Mouse (Mus musculus): ENCODE results near the gene Nme3. TPM values are rescaled to one million over a fixed set of nuclear protein-coding genes. Genes with fewer than 3 reads are reported as not detected.

The Nme3 gene
- polyA plus RNA-seq, 1 experiment from 2014 or later: 43.2 TPM

Other genes starting within 250 kb of the Nme3 start
- gene Slc9a3r2, start 246.2 kb upstream of the Nme3 start, polyA plus RNA-seq (2016; fragmentation: Nextera tagmentation; extraction: Ambion mirVana): 26.4 and 33.8 TPM in 2 replicates
- gene Npw, start 238.0 kb upstream of the Nme3 start, polyA plus RNA-seq (2016; fragmentation: Nextera tagmentation; extraction: Ambion mirVana): not detected in 2 replicates
- gene Zfp598, start 226.8 kb upstream of the Nme3 start, polyA plus RNA-seq (2016; fragmentation: Nextera tagmentation; extraction: Ambion mirVana): 23.5 and 25.0 TPM in 2 replicates
- 27.6 and 31.7 TPM in 2 replicates for gene Syngr3, start 206.5 kb upstream of the Nme3 start, polyA plus RNA-seq (2016; fragmentation: Nextera tagmentation; extraction: Ambion mirVana)
- 43.9 and 48.4 TPM in 2 replicates for gene Gfer, start 200.3 kb upstream of the Nme3 start, polyA plus RNA-seq (2016; fragmentation: Nextera tagmentation; extraction: Ambion mirVana)
- gene Noxo1, start 200.3 kb upstream of the Nme3 start, polyA plus RNA-seq (2016; fragmentation: Nextera tagmentation; extraction: Ambion mirVana): 1.7 and 2.2 TPM in 2 replicates
- gene Tbl3, start 188.8 kb upstream of the Nme3 start, polyA plus RNA-seq (2016; fragmentation: Nextera tagmentation; extraction: Ambion mirVana): 86.8 and 97.6 TPM in 2 replicates
- 0.24 TPM in 1 of 2 replicates, not detected in the other for gene Rnf151, start 178.4 kb upstream of the Nme3 start, polyA plus RNA-seq (2016; fragmentation: Nextera tagmentation; extraction: Ambion mirVana)
- gene Rps2, start 178.4 kb upstream of the Nme3 start, polyA plus RNA-seq (2016; fragmentation: Nextera tagmentation; extraction: Ambion mirVana): 892 and 929 TPM in 2 replicates
- gene Ndufb10, start 172.0 kb upstream of the Nme3 start, polyA plus RNA-seq (2016; fragmentation: Nextera tagmentation; extraction: Ambion mirVana): 201 and 205 TPM in 2 replicates
- not detected in 2 replicates for gene Rpl3l, start 168.7 kb upstream of the Nme3 start, polyA plus RNA-seq (2016; fragmentation: Nextera tagmentation; extraction: Ambion mirVana)
- 18.4 and 20.8 TPM in 2 replicates for gene Msrb1, start 159.9 kb upstream of the Nme3 start, polyA plus RNA-seq (2016; fragmentation: Nextera tagmentation; extraction: Ambion mirVana)
- 0.41 and 0.63 TPM in 2 replicates for gene Hs3st6, start 143.5 kb upstream of the Nme3 start, polyA plus RNA-seq (2016; fragmentation: Nextera tagmentation; extraction: Ambion mirVana)
- not detected in 2 replicates for gene Meiob, start 92.2 kb upstream of the Nme3 start, polyA plus RNA-seq (2016; fragmentation: Nextera tagmentation; extraction: Ambion mirVana)
- gene Hagh, start 56.4 kb upstream of the Nme3 start, polyA plus RNA-seq (2016; fragmentation: Nextera tagmentation; extraction: Ambion mirVana): 29.4 and 31.2 TPM in 2 replicates
- gene Fahd1, start 46.1 kb upstream of the Nme3 start, polyA plus RNA-seq (2016; fragmentation: Nextera tagmentation; extraction: Ambion mirVana): 18.1 and 20.5 TPM in 2 replicates
- gene Igfals, start 30.5 kb upstream of the Nme3 start, polyA plus RNA-seq (2016; fragmentation: Nextera tagmentation; extraction: Ambion mirVana): 0.17 and 0.27 TPM in 2 replicates
- 64.0 and 70.3 TPM in 2 replicates for gene Nubp2, start 10.2 kb upstream of the Nme3 start, polyA plus RNA-seq (2016; fragmentation: Nextera tagmentation; extraction: Ambion mirVana)
- 52.8 and 52.9 TPM in 2 replicates for gene Spsb3, start 9.9 kb upstream of the Nme3 start, polyA plus RNA-seq (2016; fragmentation: Nextera tagmentation; extraction: Ambion mirVana)
- gene Eme2, start 1.4 kb upstream of the Nme3 start, polyA plus RNA-seq (2016; fragmentation: Nextera tagmentation; extraction: Ambion mirVana): 42.6 and 43.6 TPM in 2 replicates
- gene Mrps34, start 1.4 kb upstream of the Nme3 start, polyA plus RNA-seq (2016; fragmentation: Nextera tagmentation; extraction: Ambion mirVana): 88.0 and 89.8 TPM in 2 replicates
- gene Mapk8ip3, start 40.5 kb downstream of the Nme3 start, polyA plus RNA-seq (2016; fragmentation: Nextera tagmentation; extraction: Ambion mirVana): 78.7 and 80.0 TPM in 2 replicates
- 279 and 292 TPM in 2 replicates for gene Jpt2, start 64.2 kb downstream of the Nme3 start, polyA plus RNA-seq (2016; fragmentation: Nextera tagmentation; extraction: Ambion mirVana)
- 12.8 and 15.0 TPM in 2 replicates for gene Cramp1l, start 119.3 kb downstream of the Nme3 start, polyA plus RNA-seq (2016; fragmentation: Nextera tagmentation; extraction: Ambion mirVana)
- 28.4 and 28.6 TPM in 2 replicates for gene Ift140, start 119.6 kb downstream of the Nme3 start, polyA plus RNA-seq (2016; fragmentation: Nextera tagmentation; extraction: Ambion mirVana)
- gene Tmem204, start 187.1 kb downstream of the Nme3 start, polyA plus RNA-seq (2016; fragmentation: Nextera tagmentation; extraction: Ambion mirVana): 10.1 and 10.4 TPM in 2 replicates
- 45.5 and 46.3 TPM in 2 replicates for gene Telo2, start 219.5 kb downstream of the Nme3 start, polyA plus RNA-seq (2016; fragmentation: Nextera tagmentation; extraction: Ambion mirVana)
- gene Ptx4, start 224.3 kb downstream of the Nme3 start, polyA plus RNA-seq (2016; fragmentation: Nextera tagmentation; extraction: Ambion mirVana): not detected in 2 replicates
- 26.8 and 28.7 TPM in 2 replicates for gene Clcn7, start 236.9 kb downstream of the Nme3 start, polyA plus RNA-seq (2016; fragmentation: Nextera tagmentation; extraction: Ambion mirVana)